Mouse (Mus musculus) cerebellum, adult 2 months (tissue): ENCODE results near the gene Ina.

Source experiments
- CTCF ChIP-seq: fragments of 200-500 bp; IDR thresholded peaks from 2 replicates; pipeline ENCODE4 v1.5.1; 2011; ENCODE audit warnings: low read depth, mild to moderate bottlenecking, control low read depth, low read length, moderate library complexity, borderline replicate concordance; ENCODE audit not compliant: insufficient read depth
- POLR2A ChIP-seq: fragments of 200-500 bp; IDR thresholded peaks from 2 replicates; pipeline ENCODE4 v1.6.1; 2011; ENCODE audit warnings: low read length, control low read depth, borderline replicate concordance; ENCODE audit not compliant: insufficient read depth

DNA sequence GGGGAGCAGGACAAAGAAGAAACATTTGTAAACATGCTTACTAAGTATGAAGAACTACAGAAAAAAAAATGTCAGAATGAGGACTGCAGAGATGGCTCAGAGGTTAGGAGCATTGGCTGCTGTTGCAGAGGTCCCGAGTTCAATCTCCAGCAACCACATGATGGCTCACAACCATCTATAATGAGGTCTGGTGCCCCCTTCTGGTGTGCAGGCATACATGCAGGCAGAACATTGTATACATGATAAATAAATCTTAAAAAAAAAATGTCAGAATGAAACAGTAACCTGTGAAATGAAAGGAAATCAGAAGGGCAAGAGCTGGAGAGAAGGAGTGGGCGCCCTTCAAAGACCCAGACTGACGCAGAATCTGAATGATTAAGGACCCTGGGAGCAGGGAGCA lies 51.4 kb downstream of the Ina start:
- TF ChIP-seq CTCF, result no peak
- TF ChIP-seq POLR2A, result no peak
